Mouse (Mus musculus) kidney, adult 2 months (tissue): ENCODE measurements at regions not wholly inside any gene's neighbourhood (a gene's known extent, or its start where the extent isn't known, plus 50 kb on each side); places are given as distances from the start of the nearest gene placed in this dataset.

ENCODE experiments used
- CTCF ChIP-seq: fragments of 200-500 bp; conservative IDR thresholded peaks from 2 replicates; pipeline ENCODE4 v1.5.1; 2011; ENCODE audit warnings: low read depth, mild to moderate bottlenecking, control low read depth, low read length, moderate library complexity, mixed read lengths; ENCODE audit not compliant: insufficient read depth, insufficient read length
- POLR2A ChIP-seq: fragments of 200-500 bp; IDR thresholded peaks from one replicate; pipeline ENCODE4 v1.6.1; 2011; ENCODE audit warnings: low read depth, low read length, control low read depth

- TF ChIP-seq CTCF = no peak
- no peak for TF ChIP-seq POLR2A
These were observed 73.0 kb upstream of the Lin7a start for GRCm38 (mm10) chr10:107198460-107198859.
